Mouse (Mus musculus) bone marrow macrophage, adult 2 months (primary cell): ENCODE results near the gene Eno3. TPM values are rescaled to one million over a fixed set of nuclear protein-coding genes. Genes with fewer than 3 reads are reported as not detected.

Source experiments
- H3K27ac ChIP-seq: 2 replicates; pipeline ENCODE4 v1.5.1; 2012; ENCODE audit warnings: low read depth, low read length; ENCODE audit not compliant: insufficient read depth
- H3K4me1 ChIP-seq: 2 replicates; pipeline ENCODE4 v1.6.1; 2012; ENCODE audit warnings: low read length; ENCODE audit not compliant: control insufficient read depth, insufficient read depth
- H3K4me3 ChIP-seq: 2 replicates; pipeline ENCODE4 v1.5.1; 2012; ENCODE audit warnings: mild to moderate bottlenecking, low read length, moderate library complexity; ENCODE audit not compliant: insufficient read depth
- CTCF ChIP-seq: IDR thresholded peaks from 2 replicates; pipeline ENCODE4 v1.5.1; 2012; ENCODE audit warnings: low read depth, mild to moderate bottlenecking, low read length, moderate library complexity
- POLR2A ChIP-seq: IDR thresholded peaks from 2 replicates; pipeline ENCODE4 v1.6.1; 2012; ENCODE audit warnings: mild to moderate bottlenecking, low read depth, low read length, borderline replicate concordance
- polyA plus RNA-seq: library from polyadenylated mRNA; stranded (reverse); fragments of >200 nt; gene quantifications from 2 replicates; pipeline ENCODE4 v1.2.4, GENCODE M21; 2012; ENCODE audit not compliant: missing spikeins, insufficient read depth, insufficient read length

The Eno3 gene
- polyA plus RNA-seq, 1 experiment, result 4.7 TPM

- H3K4me3 ChIP-seq, result peak overlapping the region; percentile 92
- peaks cover 28% of the 10 kb centered on the region for H3K4me1 ChIP-seq
- H3K27ac ChIP-seq, result no peak overlapping the region
- no peak for TF ChIP-seq POLR2A
- no peak for TF ChIP-seq CTCF
These were observed 7.7 kb upstream of the Eno3 start for GRCm38 (mm10) chr11:70649185-70649734.

GRCm38 (mm10) chr11:70650322-70651175 lies 6.5 kb upstream of the Eno3 start:
- TF ChIP-seq CTCF (no peak), POLR2A (no peak)
- H3K27ac ChIP-seq, result peak overlapping the region; percentile 30
- H3K4me1 ChIP-seq, result peaks cover 24% of the 10 kb centered on the region
- H3K4me3 ChIP-seq, result peak overlapping the region; percentile 31

- TF ChIP-seq CTCF (no peak), POLR2A (no peak)
- H3K27ac ChIP-seq, result peak overlapping the region; percentile 99
- peaks cover 20% of the 10 kb centered on the region for H3K4me1 ChIP-seq
- peak overlapping the region; percentile 100 for H3K4me3 ChIP-seq
These were observed 5.6 kb upstream of the Eno3 start for GRCm38 (mm10) chr11:70651391-70651790.

GRCm38 (mm10) chr11:70652029-70652883 lies 4.7 kb upstream of the Eno3 start:
- peaks cover 27% of the 10 kb centered on the region for H3K4me1 ChIP-seq
- peak overlapping the region; percentile 100 for H3K4me3 ChIP-seq
- TF ChIP-seq POLR2A (no peak), CTCF (no peak)

GRCm38 (mm10) chr11:70652884-70653344 lies 4.1 kb upstream of the Eno3 start:
- H3K4me1 ChIP-seq, result peaks cover 34% of the 10 kb centered on the region
- TF ChIP-seq CTCF (no peak), POLR2A (no peak)
- peak overlapping the region; percentile 99 for H3K27ac ChIP-seq
- H3K4me3 ChIP-seq, result peak overlapping the region; percentile 100

More at GRCm38 (mm10) chr11:70652029-70652883, 4.7 kb upstream of the Eno3 start:
- peak overlapping the region; percentile 99 for H3K27ac ChIP-seq

- H3K4me3 ChIP-seq, result peak overlapping the region; percentile 100
- peaks cover 40% of the 10 kb centered on the region for H3K4me1 ChIP-seq
- TF ChIP-seq POLR2A (peak; percentile 51; the same call in 1 of the 2 replicates), CTCF (no peak)
- H3K27ac ChIP-seq, result peak overlapping the region; percentile 99
These were observed 3.4 kb upstream of the Eno3 start for GRCm38 (mm10) chr11:70653345-70654197.

GRCm38 (mm10) chr11:70654198-70654922 lies 2.6 kb upstream of the Eno3 start, which contains the start of gene Pfn1:
Pfn1 (minus strand) TSS chr11:70654644.
- peaks cover 42% of the 10 kb centered on the region for H3K4me1 ChIP-seq

GRCm38 (mm10) chr11:70654923-70655570 lies 2.0 kb upstream of the Eno3 start:
- TF ChIP-seq CTCF (no peak), POLR2A (no peak)
- Histone ChIP-seq H3K4me1 (peaks cover 40% of the 10 kb centered on the region), H3K27ac (peak overlapping the region; percentile 97), H3K4me3 (peak overlapping the region; percentile 84)

More at GRCm38 (mm10) chr11:70654198-70654922, 2.6 kb upstream of the Eno3 start, which contains the start of gene Pfn1:
- peak within 1 kb of the TSS; percentile 99 for H3K27ac ChIP-seq
- TF ChIP-seq CTCF (no peak), POLR2A (no peak; the same call in 1 of the 2 replicates)
- H3K4me3 ChIP-seq, result peak within 1 kb of the TSS; percentile 100
